Mouse (Mus musculus) heart, postnatal 0 days (tissue): ENCODE results near the gene Fam84b.

Source experiments
- CTCF ChIP-seq: IDR thresholded peaks from 2 replicates; pipeline ENCODE4 v1.5.1; 2016; ENCODE audit warnings: antibody characterized with exemption, control low read depth, low read depth
- EP300 ChIP-seq: IDR thresholded peaks from 2 replicates; pipeline ENCODE4 v1.6.1; 2016; ENCODE audit warnings: antibody characterized with exemption, low read depth

GRCm38 (mm10) chr15:60853231-60853999 lies at the start of gene Fam84b:
- TF ChIP-seq CTCF (no peak), EP300 (no peak)
